Mouse (Mus musculus) megakaryocyte, adult 5-6 weeks (primary cell): ENCODE data around the gene Slc34a3. TPM values are rescaled to one million over a fixed set of nuclear protein-coding genes. Genes with fewer than 3 reads are reported as not detected.

Experiments
- ATAC-seq: 2 replicates; pipeline ENCODE4 v1.8.0; 2016; ENCODE audit warnings: mild to moderate bottlenecking, inconsistent platforms; ENCODE audit not compliant: poor library complexity, severe bottlenecking
- total RNA-seq, 2 experiments: library from RNA; stranded (forward) in 1 of 2; stranded (reverse) in 1 of 2; fragments of 153-499, 151-499 nt in 1 of 2; fragments of 221-1000, 200-1000 nt in 1 of 2; gene quantifications; 2 replicates each; pipeline versions ENCODE4 v1.2.3 to v1.2.4; 2015 to 2017

Gene Slc34a3
- total RNA-seq, 2 experiments from 2014 or later, result not detected

GRCm38 (mm10) chr2:25255284-25255779, 21.2 kb upstream of the Slc34a3 start, which contains the start of gene Tmem203:
Tmem203 (plus strand) TSS chr2:25255439.
- ATAC-seq, result peak; percentile 97

DNA sequence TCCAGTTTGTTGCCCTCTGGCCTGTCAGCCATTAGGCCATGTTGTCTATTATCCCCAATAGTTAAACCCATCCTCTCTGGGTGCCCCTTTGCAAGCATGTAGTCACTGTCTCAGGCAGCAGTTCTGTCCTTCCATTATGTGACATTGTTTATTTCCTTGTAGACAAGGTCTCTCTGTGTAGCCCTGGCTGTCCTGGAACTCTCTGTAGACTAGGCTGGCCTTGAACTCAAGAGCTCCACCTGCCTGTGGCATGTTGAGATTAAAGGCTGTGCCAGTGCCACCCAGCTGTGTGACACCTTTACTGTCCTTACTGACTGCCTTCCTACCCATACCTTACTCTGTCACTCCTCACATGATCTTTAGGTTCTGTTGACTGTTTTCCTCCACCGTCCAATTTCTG, 18.2 kb upstream of the Slc34a3 start:
- ATAC-seq, result no peak

GRCm38 (mm10) chr2:25246183-25247072, 12.3 kb upstream of the Slc34a3 start, which contains the start of gene AL732309.1:
AL732309.1 (minus strand) TSS chr2:25246863.
- no peak for ATAC-seq

DNA sequence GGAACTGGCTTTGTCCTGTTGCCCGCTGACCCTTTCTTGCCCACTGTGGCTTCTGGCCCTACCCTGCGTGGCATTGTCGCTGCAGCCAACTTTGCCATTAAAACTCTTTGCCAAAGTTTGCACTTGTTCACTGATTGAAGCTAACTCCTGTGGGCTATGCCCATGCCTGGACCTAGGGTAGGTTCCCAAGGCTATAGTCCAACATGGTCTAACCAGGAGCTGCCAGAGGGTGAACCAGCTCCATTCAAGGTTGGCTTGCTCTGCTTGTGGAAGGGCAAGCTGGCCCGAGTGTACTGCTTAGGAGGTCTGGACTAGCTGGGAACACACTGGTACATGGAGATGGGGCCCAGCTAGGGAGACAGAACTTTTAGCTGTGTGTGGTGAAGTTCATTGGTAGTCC, 10.0 kb upstream of the Slc34a3 start:
- ATAC-seq, result no peak

DNA sequence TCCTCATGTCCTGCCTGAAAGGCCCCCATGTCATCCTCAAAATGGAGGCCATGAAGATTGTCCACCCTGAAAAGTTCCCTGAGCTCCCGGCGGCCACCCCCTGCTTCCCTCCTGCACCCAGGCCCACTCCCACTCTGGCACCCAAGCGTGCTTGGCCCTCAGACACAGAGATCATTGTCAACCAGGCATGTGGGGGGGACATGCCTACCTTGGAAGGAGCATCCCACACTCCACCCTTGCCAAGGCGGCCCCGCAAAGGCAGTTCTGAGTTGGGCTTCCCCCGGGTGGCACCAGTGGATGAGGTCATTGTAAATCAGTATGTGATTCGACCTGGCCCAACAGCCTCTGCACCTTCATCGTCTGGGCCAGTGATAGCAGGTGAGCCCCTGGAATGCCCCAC, 9.2 kb upstream of the Slc34a3 start:
- ATAC-seq, result no peak

DNA sequence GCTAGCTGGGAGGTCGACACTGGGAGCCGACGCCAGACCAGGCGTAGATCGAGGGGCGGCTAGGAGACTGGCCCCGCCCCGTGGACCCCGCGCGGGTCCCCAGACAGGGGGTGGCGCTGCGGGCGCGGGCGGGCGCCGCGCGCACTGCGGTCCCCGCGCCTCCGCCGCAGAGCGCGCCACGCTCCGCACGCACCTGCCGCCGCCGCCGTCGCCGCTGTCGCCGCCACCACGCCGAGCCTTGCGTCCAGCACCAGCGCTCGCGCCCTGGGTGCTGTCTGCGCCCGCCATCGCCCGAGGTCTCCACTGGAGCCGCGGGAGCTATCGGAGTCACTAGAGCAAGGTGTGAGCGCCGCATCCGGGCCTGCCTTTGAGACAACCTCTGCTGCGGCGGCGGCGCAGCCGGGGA, 7.9 kb upstream of the Slc34a3 start, which contains the start of the genes Rnf208 and Cysrt1:
Gene Rnf208, plus strand, starts transcription at position 155 of the 406 bp plus-strand sequence.
Gene Cysrt1, minus strand, starts transcription at position 352 of the 406 bp plus-strand sequence.
- no peak for ATAC-seq

GRCm38 (mm10) chr2:25241438-25241775, 7.2 kb upstream of the Slc34a3 start:
- no peak for ATAC-seq

DNA sequence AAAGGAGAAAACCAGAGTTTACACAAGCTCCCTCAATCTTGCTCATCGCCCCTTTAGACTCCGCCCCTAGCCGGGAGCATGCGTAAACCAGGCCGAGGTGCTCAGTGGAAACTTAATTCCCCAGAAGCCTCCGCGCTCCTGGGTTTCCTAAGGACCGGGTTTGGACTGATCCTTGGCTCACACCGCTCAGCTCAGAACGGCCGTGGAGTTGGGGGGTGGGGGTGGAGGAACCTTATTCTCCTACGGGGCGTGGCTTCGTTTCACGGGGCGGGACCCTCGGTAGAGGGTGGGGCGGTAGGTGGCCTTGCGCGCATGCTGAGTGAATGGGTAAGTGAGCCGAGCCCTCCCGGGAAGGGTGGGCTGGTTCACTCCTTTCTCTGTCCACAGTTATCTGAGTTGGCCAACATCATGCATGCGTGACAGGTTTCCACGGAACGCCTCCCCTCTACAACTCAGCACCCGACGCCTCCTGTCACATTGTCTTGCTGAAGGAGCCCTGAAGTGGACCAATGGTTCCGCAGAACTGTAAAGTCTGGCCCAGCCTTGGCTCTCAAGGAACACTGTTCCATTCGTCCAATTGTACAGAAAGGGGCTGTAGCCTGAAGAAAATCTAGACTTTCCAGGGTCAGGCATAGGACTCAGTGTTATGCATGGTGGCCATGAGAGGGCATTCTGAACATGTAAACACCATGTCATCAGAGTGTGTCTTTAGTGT, 6.7 kb upstream of the Slc34a3 start:
- peak; percentile 51 for ATAC-seq

- ATAC-seq, result no peak
These were observed 6.1 kb upstream of the Slc34a3 start for GRCm38 (mm10) chr2:25240310-25240709.

DNA sequence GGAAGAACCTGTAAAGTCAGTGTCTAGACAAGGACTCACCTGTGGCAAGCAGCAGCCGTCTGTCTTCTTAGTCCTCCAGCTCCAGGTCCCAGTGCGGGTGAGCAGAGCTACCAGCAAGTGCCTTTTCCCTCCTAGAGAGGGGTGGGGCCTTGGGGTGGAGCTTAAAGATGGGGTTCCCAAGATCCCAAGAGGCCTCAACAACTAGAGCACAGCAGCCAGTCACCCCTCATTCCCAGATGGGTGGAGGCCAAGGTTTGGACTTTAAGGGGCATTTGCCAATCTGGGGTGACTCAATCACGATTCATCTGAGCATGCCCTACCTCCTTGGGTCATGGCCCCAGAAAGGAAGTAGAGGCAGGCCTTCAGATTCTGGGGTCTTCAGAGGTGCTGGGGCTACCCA, 5.6 kb upstream of the Slc34a3 start:
- no peak for ATAC-seq

DNA sequence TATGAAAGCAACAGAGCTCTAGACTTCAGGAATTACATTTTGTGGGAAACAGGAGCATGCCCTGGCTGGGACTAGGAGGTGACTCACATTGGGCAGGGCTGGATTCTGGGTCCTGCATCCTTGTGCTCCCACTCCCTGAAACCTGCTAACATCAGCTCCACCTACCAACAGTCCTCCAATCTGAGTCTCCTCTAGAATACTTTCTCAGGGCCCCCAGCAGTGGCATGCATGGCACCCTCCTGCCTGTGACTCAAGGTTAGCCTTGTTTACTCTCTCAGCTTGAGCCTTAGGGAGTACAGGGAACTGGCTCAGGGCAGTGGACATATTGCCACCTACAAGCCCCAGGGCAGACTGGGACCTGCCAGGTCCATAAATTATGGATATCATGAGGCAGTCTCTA, 3.9 kb upstream of the Slc34a3 start:
- no peak for ATAC-seq

DNA sequence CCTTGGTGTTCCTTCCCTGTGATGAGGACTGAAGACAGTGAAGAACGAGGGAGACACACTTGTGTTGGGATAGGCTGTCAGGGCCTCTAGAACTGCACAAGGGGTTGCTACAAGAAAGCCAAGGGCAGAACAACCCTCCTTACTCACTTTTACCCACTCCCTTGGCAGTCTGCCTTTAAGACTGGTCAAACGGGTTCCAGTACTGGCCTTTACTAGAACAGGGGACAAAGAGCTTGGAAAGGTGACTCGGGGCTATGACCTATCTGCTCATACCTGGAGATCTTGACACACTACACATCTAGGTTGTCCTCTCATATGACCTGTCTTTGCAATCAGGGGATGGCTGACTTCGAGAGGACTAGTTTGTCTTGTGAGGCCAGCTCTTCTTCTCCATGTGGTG, 3.4 kb upstream of the Slc34a3 start:
- no peak for ATAC-seq

GRCm38 (mm10) chr2:25236614-25237013, 2.5 kb upstream of the Slc34a3 start, which contains the start of gene Rnf224:
Rnf224 (minus strand) TSS chr2:25236787.
- no peak for ATAC-seq

DNA sequence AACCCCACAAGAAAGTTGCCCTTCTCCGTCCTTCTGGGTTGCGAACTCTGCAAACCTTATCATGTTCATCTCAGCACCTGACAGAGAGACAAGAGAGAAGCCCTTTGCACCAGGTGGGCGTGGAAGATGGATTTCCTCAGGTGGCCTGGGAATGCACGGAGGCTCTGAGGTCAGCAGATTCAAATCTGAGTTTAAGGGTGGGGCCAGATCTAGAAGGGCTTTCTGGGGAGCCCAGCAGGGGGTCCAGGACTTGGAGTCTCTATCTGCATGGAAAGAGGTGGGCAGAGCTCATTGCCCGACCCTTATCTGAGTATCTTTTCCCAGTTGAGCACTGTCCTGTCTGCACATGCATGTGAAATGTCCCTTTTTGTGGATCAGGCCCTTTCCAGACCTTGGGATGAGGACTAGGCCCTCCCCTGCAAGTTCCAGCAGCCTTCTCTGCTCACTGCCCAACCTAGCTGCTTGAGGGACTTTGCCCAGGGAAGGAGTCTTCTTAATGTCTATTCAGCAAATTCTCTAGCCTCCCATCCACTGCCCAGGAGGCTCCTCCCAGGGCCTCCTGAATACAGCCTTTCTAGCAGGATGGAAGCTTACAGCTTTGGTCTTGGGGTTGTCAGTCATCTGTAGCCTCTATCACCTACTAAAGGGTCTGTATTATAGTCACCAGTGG, 522 bp upstream of the Slc34a3 start:
- ATAC-seq, result no peak

DNA sequence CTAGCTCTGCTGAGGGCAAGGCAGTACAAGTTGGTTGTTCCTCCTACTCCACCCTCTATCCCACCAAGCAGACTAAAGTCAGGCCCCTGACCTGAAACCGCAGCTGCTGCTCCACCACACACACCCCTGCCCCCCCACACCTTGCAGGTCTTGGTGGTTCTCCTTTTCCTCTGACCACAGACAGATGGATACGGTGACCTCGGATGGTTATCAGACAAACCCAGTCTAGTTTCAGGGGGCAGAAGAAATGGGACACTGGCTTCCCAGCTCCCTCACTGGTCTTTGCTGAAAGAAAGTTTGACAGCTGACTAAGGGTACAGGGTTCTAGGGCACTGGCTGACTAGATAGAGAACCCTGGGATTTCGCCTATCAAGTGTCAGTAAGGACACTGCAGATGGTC, 743 bp downstream of the Slc34a3 start:
- peak; percentile 55 for ATAC-seq

DNA sequence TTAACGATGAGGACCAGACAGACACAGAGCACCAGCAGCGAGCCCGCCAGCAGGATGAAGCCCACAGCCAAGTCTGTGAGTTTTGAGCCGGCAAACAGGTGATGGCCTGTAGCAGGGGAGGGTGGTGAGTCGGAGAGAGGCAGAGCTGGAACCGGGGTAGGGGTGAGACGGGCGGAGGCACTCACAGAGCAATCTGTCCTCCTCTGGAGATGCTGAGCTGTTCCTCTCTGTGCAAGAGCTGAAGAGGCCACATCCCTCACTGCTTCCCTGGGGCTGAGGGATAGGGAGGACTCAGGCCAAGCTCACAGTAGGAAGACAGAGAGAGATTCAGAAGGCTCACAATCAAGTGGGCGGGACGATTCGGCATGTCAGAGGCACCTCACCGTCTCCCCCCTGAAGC, 3.1 kb downstream of the Slc34a3 start:
- no peak for ATAC-seq

DNA sequence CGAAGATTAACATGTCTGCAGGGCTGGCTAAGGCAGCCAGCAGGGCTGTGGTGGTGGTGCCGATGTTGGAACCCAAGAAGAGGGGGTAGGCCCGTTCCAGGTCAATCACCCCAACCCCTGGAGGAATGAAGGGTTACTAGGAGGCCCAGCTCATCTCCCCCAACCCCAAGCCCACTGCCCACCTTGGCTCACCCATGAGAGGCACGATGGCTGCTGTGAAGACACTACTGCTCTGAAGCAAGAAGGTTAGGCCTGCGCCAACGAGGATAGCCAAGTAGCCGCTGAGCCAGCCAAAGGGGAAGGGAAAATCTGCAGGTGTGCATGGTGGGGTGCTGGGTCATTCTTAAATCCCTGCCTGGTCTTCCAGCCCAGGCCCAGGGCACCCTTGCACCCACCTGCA, 3.6 kb downstream of the Slc34a3 start:
- ATAC-seq, result no peak

DNA sequence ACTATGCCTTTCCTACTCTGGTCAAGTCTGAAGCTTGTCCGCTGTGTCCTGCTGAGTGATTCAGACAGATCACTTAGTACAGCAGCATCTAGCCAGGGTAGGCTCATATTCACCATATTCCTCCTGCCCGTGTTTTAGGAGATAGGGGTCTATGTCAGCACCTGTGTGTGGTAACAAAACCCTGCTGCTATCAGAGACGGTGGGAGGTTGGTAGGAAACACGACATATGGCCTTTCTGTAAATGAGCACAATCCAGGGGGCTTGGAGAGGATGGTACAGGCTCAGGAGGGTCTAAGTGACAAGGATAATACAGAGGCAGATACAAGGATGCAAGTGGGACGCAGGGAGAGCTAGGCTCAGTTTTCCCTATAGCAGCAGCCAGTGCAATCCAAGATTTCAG, 4.6 kb downstream of the Slc34a3 start:
- no peak for ATAC-seq

DNA sequence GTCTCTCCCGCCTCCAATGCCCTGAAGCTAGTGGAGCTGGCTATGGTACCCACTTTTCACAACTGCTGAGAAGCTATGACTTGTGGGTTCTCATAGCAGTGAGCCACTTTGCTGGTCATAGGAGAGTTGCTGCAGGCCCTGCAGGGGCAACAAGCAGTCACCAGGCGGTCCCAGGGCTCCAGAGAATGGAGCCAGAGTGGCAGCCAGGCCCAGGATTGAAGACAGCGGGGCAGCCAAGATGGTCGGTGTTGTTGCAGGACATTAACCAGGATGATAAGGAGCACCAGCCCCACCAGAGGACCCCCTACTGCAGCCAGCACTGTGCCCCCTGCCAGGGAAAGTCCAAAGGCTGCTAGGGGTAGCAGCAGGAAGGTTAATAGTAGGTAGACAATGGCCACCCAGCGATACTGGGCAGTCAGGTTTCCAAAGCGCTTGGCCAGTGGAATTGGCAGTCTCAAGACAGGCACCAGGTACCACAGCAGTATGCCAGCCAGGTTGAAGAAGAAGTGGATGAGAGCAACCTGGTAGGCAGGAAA, 5.1 kb downstream of the Slc34a3 start:
- no peak for ATAC-seq

DNA sequence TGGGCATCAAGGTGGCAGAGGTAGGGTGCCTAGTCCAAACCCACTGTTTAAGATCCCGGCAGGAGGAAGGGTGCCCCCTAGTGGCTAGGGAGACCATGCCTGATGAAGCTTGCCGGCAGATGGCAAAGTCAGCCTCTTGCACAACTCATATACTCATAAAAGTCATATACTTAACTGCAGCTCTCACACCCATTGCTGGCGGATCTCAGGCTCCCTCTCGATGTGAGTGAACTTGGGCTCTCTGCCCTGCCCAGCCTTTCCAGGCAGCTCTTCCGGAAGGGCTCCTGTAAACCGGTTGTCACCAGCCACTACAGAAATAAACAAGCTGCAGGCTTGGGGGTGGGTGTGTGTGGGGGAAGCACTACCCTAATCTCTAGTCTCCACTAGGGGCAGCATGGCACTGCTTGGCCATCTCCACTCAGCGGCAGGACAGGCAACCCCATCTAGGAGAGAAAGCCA, 5.7 kb downstream of the Slc34a3 start:
- peak; percentile 48 for ATAC-seq

- ATAC-seq, result no peak
These were observed 6.8 kb downstream of the Slc34a3 start for GRCm38 (mm10) chr2:25227406-25227805.
